Mouse (Mus musculus): Measurements from ENCODE around the gene Sv2b. TPM values are rescaled to one million over a fixed set of nuclear protein-coding genes. Genes with fewer than 3 reads are reported as not detected.
A peak's percentile ranks its signal among the peaks of the same experiment; 100 is the strongest.

Sv2b gene
- total and polyA plus RNA-seq, 2 experiments from 2014 or later, result 21.2 to 54.1 TPM

- ATAC-seq (no peak), DNase-seq (no peak)
- Histone ChIP-seq H3K36me3 (ENCODE audit: insufficient read depth) (no peaks in the 10 kb centered on the region), H3K9me3 (ENCODE audit: low read length) (no peaks in the 10 kb centered on the region), H3K4me2 (ENCODE audit: low read depth) (0 out of 2 replicates have a peak overlapping the region, but pooled peaks have one; percentile 96), H3K4me1 (ENCODE audit: insufficient read depth) (no peaks in the 10 kb centered on the region), H3K27ac (ENCODE audit: low read depth, low read length) (no peak overlapping the region), H3K9ac (no peak overlapping the region), H3K4me3 (ENCODE audit: low read depth, low read length) (no peak overlapping the region), H3K27me3 (ENCODE audit: insufficient read depth, low read length) (peaks cover 2% of the 10 kb centered on the region; the same call in 1 of the 2 replicates)
- TF ChIP-seq CTCF (IDR thresholded peaks at IDR 0.05; ENCODE audit: low read depth), result no peak
- WGBS, result 68% methylated on average over 8 of the region's 8 CpGs
Measured at GRCm38 (mm10) chr7:75309570-75309969, 508 bp upstream of the Sv2b start.

- H3K4me3 ChIP-seq (ENCODE audit: low read depth, low read length), result peak overlapping the region; percentile 50
- no peak for ATAC-seq
- no peaks in the 10 kb centered on the region for H3K36me3 ChIP-seq (ENCODE audit: insufficient read depth)
- no peaks in the 10 kb centered on the region for H3K9me3 ChIP-seq (ENCODE audit: low read length)
- peak overlapping the region; percentile 96 for H3K4me2 ChIP-seq (ENCODE audit: low read depth)
- no peaks in the 10 kb centered on the region for H3K4me1 ChIP-seq (ENCODE audit: insufficient read depth)
- H3K9ac ChIP-seq, result peak overlapping the region; percentile 50
- no peak for TF ChIP-seq CTCF (IDR thresholded peaks at IDR 0.05; ENCODE audit: low read depth)
- H3K27me3 ChIP-seq (ENCODE audit: insufficient read depth, low read length), result peaks cover 2% of the 10 kb centered on the region; the same call in 1 of the 2 replicates
- WGBS, result 3% methylated on average over 8 of the region's 8 CpGs
- no peak overlapping the region for H3K27ac ChIP-seq (ENCODE audit: low read depth, low read length)
- DNase-seq, result no peak
Measured at GRCm38 (mm10) chr7:75308140-75308456, 964 bp downstream of the Sv2b start.

GRCm38 (mm10) chr7:75307570-75308087 lies 1.4 kb downstream of the Sv2b start:
- H3K4me1 ChIP-seq (ENCODE audit: insufficient read depth), result no peaks in the 10 kb centered on the region
- no peaks in the 10 kb centered on the region for H3K9me3 ChIP-seq (ENCODE audit: low read length)
- no peaks in the 10 kb centered on the region for H3K36me3 ChIP-seq (ENCODE audit: insufficient read depth)
- peak overlapping the region; percentile 50; the same call in 1 of the 2 replicates for H3K9ac ChIP-seq
- H3K4me3 ChIP-seq (ENCODE audit: low read depth, low read length), result peak overlapping the region; percentile 50
- no peak for TF ChIP-seq CTCF (IDR thresholded peaks at IDR 0.05; ENCODE audit: low read depth)
- WGBS, result 43% methylated on average over 8 of the region's 8 CpGs
- ATAC-seq, result peak; percentile 29; the same call in 1 of the 2 replicates
- H3K27me3 ChIP-seq (ENCODE audit: insufficient read depth, low read length), result peaks cover 2% of the 10 kb centered on the region; the same call in 1 of the 2 replicates
- no peak overlapping the region for H3K27ac ChIP-seq (ENCODE audit: low read depth, low read length)
- peak overlapping the region; percentile 96 for H3K4me2 ChIP-seq (ENCODE audit: low read depth)
- DNase-seq, result no peak

GRCm38 (mm10) chr7:75305901-75306465 lies 3.1 kb downstream of the Sv2b start:
- no peak for DNase-seq
- 0 out of 2 replicates have a peak overlapping the region, but pooled peaks have one; percentile 10 for H3K4me2 ChIP-seq (ENCODE audit: low read depth)
- WGBS, result 81% methylated on average over 9 of the region's 9 CpGs

GRCm38 (mm10) chr7:75302523-75303215 lies 6.4 kb downstream of the Sv2b start:
- H3K9ac ChIP-seq, result no peak overlapping the region

More at GRCm38 (mm10) chr7:75305901-75306465, 3.1 kb downstream of the Sv2b start:
- no peak overlapping the region for H3K4me3 ChIP-seq (ENCODE audit: low read depth, low read length)
- peaks cover 2% of the 10 kb centered on the region; the same call in 1 of the 2 replicates for H3K27me3 ChIP-seq (ENCODE audit: insufficient read depth, low read length)
- H3K9me3 ChIP-seq (ENCODE audit: low read length), result no peaks in the 10 kb centered on the region
- H3K36me3 ChIP-seq (ENCODE audit: insufficient read depth), result no peaks in the 10 kb centered on the region
- no peak overlapping the region for H3K9ac ChIP-seq
- ATAC-seq, result no peak
- H3K4me1 ChIP-seq (ENCODE audit: insufficient read depth), result no peaks in the 10 kb centered on the region
- no peak overlapping the region for H3K27ac ChIP-seq (ENCODE audit: low read depth, low read length)
- no peak for TF ChIP-seq CTCF (IDR thresholded peaks at IDR 0.05; ENCODE audit: low read depth)

GRCm38 (mm10) chr7:75299245-75299644 lies 9.8 kb downstream of the Sv2b start:
- no peaks in the 10 kb centered on the region for H3K9me3 ChIP-seq (ENCODE audit: low read length)
- H3K4me1 ChIP-seq (ENCODE audit: insufficient read depth), result peaks cover 6% of the 10 kb centered on the region; the same call in 1 of the 2 replicates
- H3K4me2 ChIP-seq (ENCODE audit: low read depth), result no peak overlapping the region
- WGBS, result 87% methylated on average over 4 of the region's 4 CpGs
- no peak overlapping the region for H3K4me3 ChIP-seq (ENCODE audit: low read depth, low read length)
- no peaks in the 10 kb centered on the region for H3K36me3 ChIP-seq (ENCODE audit: insufficient read depth)
- DNase-seq (no peak), ATAC-seq (no peak)
- H3K27me3 ChIP-seq (ENCODE audit: insufficient read depth, low read length), result no peaks in the 10 kb centered on the region
- no peak for TF ChIP-seq CTCF (IDR thresholded peaks at IDR 0.05; ENCODE audit: low read depth)
- no peak overlapping the region for H3K9ac ChIP-seq
- no peak overlapping the region for H3K27ac ChIP-seq (ENCODE audit: low read depth, low read length)

More at GRCm38 (mm10) chr7:75302523-75303215, 6.4 kb downstream of the Sv2b start:
- no peak for ATAC-seq
- no peak overlapping the region for H3K27ac ChIP-seq (ENCODE audit: low read depth, low read length)
- no peaks in the 10 kb centered on the region for H3K4me1 ChIP-seq (ENCODE audit: insufficient read depth)
- no peaks in the 10 kb centered on the region for H3K36me3 ChIP-seq (ENCODE audit: insufficient read depth)
- H3K9me3 ChIP-seq (ENCODE audit: low read length), result no peaks in the 10 kb centered on the region
- no peak for TF ChIP-seq CTCF (IDR thresholded peaks at IDR 0.05; ENCODE audit: low read depth)
- no peak for DNase-seq
- peaks cover 2% of the 10 kb centered on the region; the same call in 1 of the 2 replicates for H3K27me3 ChIP-seq (ENCODE audit: insufficient read depth, low read length)
- H3K4me2 ChIP-seq (ENCODE audit: low read depth), result no peak overlapping the region
- 73% methylated on average over 6 of the region's 6 CpGs for WGBS
- H3K4me3 ChIP-seq (ENCODE audit: low read depth, low read length), result no peak overlapping the region

GRCm38 (mm10) chr7:75296688-75297119 lies 12.4 kb downstream of the Sv2b start:
- DNase-seq (no peak), ATAC-seq (no peak; the same call in 1 of the 2 replicates)
- H3K9me3 ChIP-seq (ENCODE audit: low read length), result no peaks in the 10 kb centered on the region
- H3K36me3 ChIP-seq (ENCODE audit: insufficient read depth), result no peaks in the 10 kb centered on the region
- no peak overlapping the region for H3K4me3 ChIP-seq (ENCODE audit: low read depth, low read length)
- H3K4me1 ChIP-seq (ENCODE audit: insufficient read depth), result peaks cover 6% of the 10 kb centered on the region; the same call in 1 of the 2 replicates
- H3K9ac ChIP-seq, result no peak overlapping the region
- TF ChIP-seq CTCF (IDR thresholded peaks at IDR 0.05; ENCODE audit: low read depth), result no peak
- no peak overlapping the region for H3K4me2 ChIP-seq (ENCODE audit: low read depth)
- WGBS, result 15% methylated on average over 6 of the region's 6 CpGs
- H3K27me3 ChIP-seq (ENCODE audit: insufficient read depth, low read length), result no peaks in the 10 kb centered on the region
- no peak overlapping the region for H3K27ac ChIP-seq (ENCODE audit: low read depth, low read length)

Measured in forebrain, postnatal 0 days (tissue).